Mouse (Mus musculus): Measurements from ENCODE around the gene Klc1.

DNA sequence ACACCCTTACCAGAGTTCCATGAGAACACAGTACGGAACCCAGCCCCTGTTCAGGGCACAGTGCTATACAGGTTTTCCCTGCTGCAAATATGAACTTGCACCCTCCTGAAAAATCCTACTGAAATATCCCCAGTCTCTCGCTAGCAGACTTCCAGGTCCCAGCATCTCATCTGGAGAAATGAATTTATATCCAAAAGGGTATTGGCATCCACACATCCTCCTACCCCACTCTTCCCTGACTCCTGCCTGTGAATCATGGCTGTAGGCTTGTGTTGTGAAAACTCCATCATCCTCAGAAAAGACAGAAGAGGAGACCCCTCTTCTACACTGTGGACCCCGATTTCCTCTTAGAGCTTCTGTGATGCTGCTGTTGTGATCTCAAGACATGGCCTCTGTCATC lies 7.9 kb upstream of the Klc1 start:
- no peak for TF ChIP-seq POLR2A (IDR thresholded peaks at IDR 0.05; ENCODE audit: borderline replicate concordance, extremely low read depth, insufficient read depth, insufficient read length, poor library complexity, severe bottlenecking)
- no peak for TF ChIP-seq CTCF (IDR thresholded peaks at IDR 0.05; ENCODE audit: borderline replicate concordance, extremely low read depth, insufficient read depth, insufficient read length)

Data from brain, embryonic 14.5 days (tissue).